Mouse (Mus musculus): ENCODE measurements around the gene Tmem259. TPM values are rescaled to one million over a fixed set of nuclear protein-coding genes. Genes with fewer than 3 reads are reported as not detected.

The Tmem259 gene
- polyA plus RNA-seq, 1 experiment from 2014 or later, result 15.6 TPM

DNA sequence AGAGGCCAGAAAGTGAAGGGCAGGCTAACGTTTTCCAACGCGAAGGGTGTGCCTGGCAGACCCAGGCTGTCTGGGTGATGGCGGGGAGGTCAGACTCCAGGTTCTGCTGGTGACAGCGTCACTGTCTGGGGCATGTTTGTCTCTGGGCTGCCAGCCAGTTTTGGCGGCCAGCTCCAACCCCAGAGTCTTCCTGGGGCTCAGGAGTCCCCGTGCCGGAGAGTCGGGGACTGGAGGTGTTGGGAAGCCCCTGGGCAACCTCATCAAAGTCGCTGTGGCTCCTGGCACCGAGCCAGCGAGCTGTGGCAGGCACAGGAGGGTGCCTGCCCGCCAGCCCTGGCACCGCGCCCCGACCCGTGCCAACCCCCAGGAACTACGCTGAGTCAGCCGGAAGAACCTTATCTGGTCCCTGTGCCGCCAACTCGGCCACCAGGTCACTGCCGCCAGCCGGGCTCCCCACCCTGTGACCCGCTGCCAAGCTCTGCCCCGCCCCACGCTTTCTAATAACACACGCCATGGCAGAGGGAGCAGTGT, 47.2 kb downstream of the Tmem259 start:
- 66% methylated on average over 27 of the region's 27 CpGs for WGBS
- Histone ChIP-seq H3K36me3 (ENCODE audit: control insufficient read depth, insufficient read depth, low read length) (peaks cover 33% of the 10 kb centered on the region), H3K27ac (ENCODE audit: low read length) (peak overlapping the region; percentile 52; the same call in 1 of the 2 replicates), H3K4me1 (ENCODE audit: control insufficient read depth, insufficient read depth, low read length) (peaks cover 43% of the 10 kb centered on the region), H3K4me2 (replicated peaks; ENCODE audit: low read depth, low read length) (no peak overlapping the region), H3K27me3 (ENCODE audit: control insufficient read depth, insufficient read depth, low read length) (no peaks in the 10 kb centered on the region), H3K4me3 (ENCODE audit: low read depth, low read length) (no peak overlapping the region), H3K9ac (replicated peaks; ENCODE audit: low read depth, low read length) (no peak overlapping the region), H3K9me3 (ENCODE audit: control insufficient read depth, low read depth, low read length) (no peaks in the 10 kb centered on the region)
- no peak; the same call in 1 of the 2 replicates for ATAC-seq (ENCODE audit: insufficient number of reproducible peaks, insufficient read depth, low FRiP score, low read depth)

DNA sequence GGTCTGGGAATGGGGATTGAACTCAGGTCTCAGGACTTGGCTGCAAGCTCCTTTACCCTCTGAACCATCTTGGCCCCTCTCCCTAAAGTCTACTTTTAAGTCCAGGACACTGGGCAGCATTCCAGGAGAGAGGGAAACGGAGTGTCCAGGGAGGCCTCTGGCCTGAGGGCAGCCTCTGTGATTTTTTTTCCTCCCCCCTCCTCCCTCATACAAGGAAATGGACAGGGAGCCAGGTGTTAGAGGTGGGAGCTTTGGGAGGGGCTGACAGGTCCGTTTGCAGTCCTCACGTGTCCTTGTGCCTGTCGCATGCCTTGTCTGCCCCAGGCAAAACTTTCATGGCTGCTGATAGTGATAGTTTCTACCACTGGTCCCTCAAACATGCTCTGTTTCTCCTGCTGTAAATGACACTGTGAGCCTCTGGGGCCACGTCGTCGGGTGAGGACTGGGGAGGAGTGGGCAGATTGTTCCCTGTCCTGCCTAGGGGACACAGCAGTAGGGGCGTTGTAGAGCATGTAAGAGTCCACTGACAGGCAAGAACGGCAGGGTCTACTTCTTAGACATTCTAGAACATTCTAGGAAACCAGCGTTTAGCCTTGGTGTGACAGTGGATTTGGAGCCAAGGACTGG, 47.7 kb downstream of the Tmem259 start:
- Histone ChIP-seq H3K4me1 (ENCODE audit: control insufficient read depth, insufficient read depth, low read length) (peaks cover 47% of the 10 kb centered on the region), H3K9ac (replicated peaks; ENCODE audit: low read depth, low read length) (no peak overlapping the region)

DNA sequence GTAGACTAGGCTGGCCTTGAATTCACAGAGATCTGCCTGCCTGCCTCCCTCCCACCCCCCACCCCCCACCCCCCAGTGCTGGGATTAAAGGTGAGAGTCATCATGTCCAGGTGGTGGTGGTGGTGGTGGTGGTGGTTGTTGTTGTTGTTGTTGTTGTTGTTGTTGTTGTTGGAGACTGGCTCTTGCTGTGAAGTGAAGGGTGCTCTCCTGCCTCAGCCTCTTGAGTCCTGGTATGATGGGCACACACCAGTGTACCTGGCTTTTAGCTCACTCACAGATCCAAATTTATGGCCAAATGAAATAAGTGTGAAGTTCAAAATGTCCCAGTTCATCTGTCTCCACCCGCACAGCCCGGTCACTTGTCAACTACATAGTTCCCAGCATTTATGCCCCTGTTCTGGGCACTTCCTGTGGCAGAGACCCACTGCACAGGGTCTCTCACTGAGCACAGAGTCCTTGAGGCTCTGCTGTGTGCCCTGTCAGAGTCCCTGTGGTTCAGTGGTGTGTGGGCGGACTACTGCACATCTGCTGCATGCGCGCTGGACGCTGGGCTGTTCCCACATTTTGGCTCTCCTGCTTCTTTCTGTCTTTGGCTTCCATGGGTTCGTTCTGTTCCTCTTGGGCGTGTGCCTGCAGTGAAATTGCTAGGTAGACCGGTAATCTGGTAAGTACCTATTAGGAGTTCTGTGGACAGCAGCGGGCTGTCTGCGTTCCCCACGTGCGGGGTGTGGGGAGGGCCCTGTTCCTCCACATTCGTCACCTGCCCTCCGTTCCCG, 49.1 kb downstream of the Tmem259 start:
- no peak overlapping the region for H3K4me3 ChIP-seq (ENCODE audit: low read depth, low read length)

More for the DNA sequence above, 47.7 kb downstream of the Tmem259 start:
- no peaks in the 10 kb centered on the region for H3K9me3 ChIP-seq (ENCODE audit: control insufficient read depth, low read depth, low read length)
- H3K4me2 ChIP-seq (replicated peaks; ENCODE audit: low read depth, low read length), result no peak overlapping the region
- no peak for ATAC-seq (ENCODE audit: insufficient number of reproducible peaks, insufficient read depth, low FRiP score, low read depth)
- H3K27ac ChIP-seq (ENCODE audit: low read length), result peak overlapping the region; percentile 52; the same call in 1 of the 2 replicates
- H3K4me3 ChIP-seq (ENCODE audit: low read depth, low read length), result no peak overlapping the region
- H3K36me3 ChIP-seq (ENCODE audit: control insufficient read depth, insufficient read depth, low read length), result peaks cover 36% of the 10 kb centered on the region
- 64% methylated on average over 10 of the region's 10 CpGs for WGBS
- H3K27me3 ChIP-seq (ENCODE audit: control insufficient read depth, insufficient read depth, low read length), result no peaks in the 10 kb centered on the region

DNA sequence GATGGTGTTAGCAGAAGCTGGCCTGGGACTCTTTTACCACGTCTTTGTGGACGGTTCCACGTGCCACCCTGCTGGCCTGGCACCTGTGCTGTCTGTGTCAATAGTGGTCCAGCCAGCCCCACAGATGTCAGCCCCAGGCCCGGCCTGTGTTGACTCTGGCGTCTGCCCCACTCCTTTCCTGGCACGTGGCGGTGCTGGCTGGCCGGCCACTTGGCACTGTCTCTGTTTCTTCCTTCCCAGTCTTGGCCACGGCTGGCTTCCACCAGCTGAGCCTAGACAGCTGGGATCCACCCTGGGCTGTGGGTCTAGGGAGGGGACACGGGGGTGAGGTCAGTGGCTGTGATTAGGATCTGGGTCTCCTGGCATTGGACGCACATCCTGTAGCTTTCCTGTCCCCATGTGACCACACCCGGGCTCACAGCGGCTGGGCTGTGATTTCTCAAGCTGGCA, 49.8 kb downstream of the Tmem259 start:
- Histone ChIP-seq H3K36me3 (ENCODE audit: control insufficient read depth, insufficient read depth, low read length) (peaks cover 37% of the 10 kb centered on the region), H3K27me3 (ENCODE audit: control insufficient read depth, insufficient read depth, low read length) (no peaks in the 10 kb centered on the region), H3K9me3 (ENCODE audit: control insufficient read depth, low read depth, low read length) (no peaks in the 10 kb centered on the region), H3K4me3 (ENCODE audit: low read depth, low read length) (no peak overlapping the region), H3K4me2 (replicated peaks; ENCODE audit: low read depth, low read length) (no peak overlapping the region), H3K4me1 (ENCODE audit: control insufficient read depth, insufficient read depth, low read length) (peaks cover 52% of the 10 kb centered on the region), H3K9ac (replicated peaks; ENCODE audit: low read depth, low read length) (0 out of 2 replicates have a peak overlapping the region, but pooled peaks have one; percentile 1), H3K27ac (ENCODE audit: low read length) (0 out of 2 replicates have a peak overlapping the region, but pooled peaks have one; percentile 55)
- no peak for ATAC-seq (ENCODE audit: insufficient number of reproducible peaks, insufficient read depth, low FRiP score, low read depth)
- WGBS, result 59% methylated on average over 13 of the region's 13 CpGs

More for the DNA sequence above, 49.1 kb downstream of the Tmem259 start:
- peaks cover 48% of the 10 kb centered on the region for H3K4me1 ChIP-seq (ENCODE audit: control insufficient read depth, insufficient read depth, low read length)
- H3K27me3 ChIP-seq (ENCODE audit: control insufficient read depth, insufficient read depth, low read length), result no peaks in the 10 kb centered on the region
- H3K9me3 ChIP-seq (ENCODE audit: control insufficient read depth, low read depth, low read length), result no peaks in the 10 kb centered on the region
- no peak overlapping the region for H3K9ac ChIP-seq (replicated peaks; ENCODE audit: low read depth, low read length)
- ATAC-seq (ENCODE audit: insufficient number of reproducible peaks, insufficient read depth, low FRiP score, low read depth), result no peak
- 83% methylated on average over 16 of the region's 16 CpGs for WGBS
- no peak overlapping the region for H3K4me2 ChIP-seq (replicated peaks; ENCODE audit: low read depth, low read length)
- peaks cover 37% of the 10 kb centered on the region for H3K36me3 ChIP-seq (ENCODE audit: control insufficient read depth, insufficient read depth, low read length)
- H3K27ac ChIP-seq (ENCODE audit: low read length), result no peak overlapping the region

DNA sequence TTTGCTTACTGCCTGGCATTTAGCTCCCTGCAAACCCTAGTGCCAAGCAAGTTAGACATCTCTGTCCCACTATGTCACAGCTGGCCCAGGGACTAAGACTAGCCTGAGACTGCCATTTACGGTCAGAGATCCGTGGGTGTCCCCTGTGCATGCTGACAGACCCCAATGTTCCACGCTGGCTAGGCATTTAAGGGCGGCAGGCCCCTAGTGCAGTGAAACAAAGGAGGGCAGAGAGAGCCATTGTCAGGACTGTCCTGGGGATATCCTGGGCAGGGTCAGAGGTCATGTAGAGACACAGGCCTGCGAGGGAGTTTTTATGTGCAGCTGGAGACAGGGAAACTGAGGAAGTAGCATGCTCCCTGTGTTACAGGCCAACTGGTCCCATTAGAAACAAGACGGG, 50.3 kb downstream of the Tmem259 start:
- Histone ChIP-seq H3K9me3 (ENCODE audit: control insufficient read depth, low read depth, low read length) (no peaks in the 10 kb centered on the region), H3K27ac (ENCODE audit: low read length) (0 out of 2 replicates have a peak overlapping the region, but pooled peaks have one; percentile 55), H3K4me1 (ENCODE audit: control insufficient read depth, insufficient read depth, low read length) (peaks cover 57% of the 10 kb centered on the region), H3K4me3 (ENCODE audit: low read depth, low read length) (no peak overlapping the region), H3K27me3 (ENCODE audit: control insufficient read depth, insufficient read depth, low read length) (no peaks in the 10 kb centered on the region), H3K9ac (replicated peaks; ENCODE audit: low read depth, low read length) (no peak overlapping the region), H3K36me3 (ENCODE audit: control insufficient read depth, insufficient read depth, low read length) (peaks cover 35% of the 10 kb centered on the region), H3K4me2 (replicated peaks; ENCODE audit: low read depth, low read length) (no peak overlapping the region)
- no peak for ATAC-seq (ENCODE audit: insufficient number of reproducible peaks, insufficient read depth, low FRiP score, low read depth)
- WGBS, result 73% methylated on average over 6 of the region's 6 CpGs

DNA sequence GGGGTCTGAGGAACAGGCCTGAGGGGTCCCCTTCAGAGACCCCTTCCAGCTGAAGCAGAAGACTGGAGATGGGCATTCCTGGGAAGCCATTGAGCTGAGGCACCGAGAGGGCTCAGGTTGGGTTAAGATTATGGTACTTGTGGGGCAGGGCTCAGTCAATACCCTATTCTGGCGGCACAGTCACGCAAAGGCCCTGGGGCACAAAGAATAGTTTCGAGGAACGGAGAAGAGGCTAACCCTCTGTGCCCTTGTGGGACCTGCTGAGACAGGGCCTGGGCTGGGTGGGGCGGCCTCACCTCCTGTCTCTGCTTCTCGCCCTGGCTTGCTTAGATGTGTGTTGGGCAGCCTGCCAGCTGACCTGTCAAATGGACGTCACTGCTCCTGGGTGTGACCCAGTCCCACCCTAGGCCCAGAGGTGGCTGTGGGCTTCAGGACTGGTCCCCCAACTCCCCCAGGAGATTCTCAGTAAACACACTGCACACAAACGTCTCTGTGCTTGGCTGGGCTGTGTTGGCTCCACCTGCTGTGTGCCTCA, 50.9 kb downstream of the Tmem259 start:
- Histone ChIP-seq H3K9me3 (ENCODE audit: control insufficient read depth, low read depth, low read length) (no peaks in the 10 kb centered on the region), H3K4me3 (ENCODE audit: low read depth, low read length) (no peak overlapping the region), H3K27ac (ENCODE audit: low read length) (peak overlapping the region; percentile 55; the same call in 1 of the 2 replicates), H3K36me3 (ENCODE audit: control insufficient read depth, insufficient read depth, low read length) (peaks cover 31% of the 10 kb centered on the region), H3K4me2 (replicated peaks; ENCODE audit: low read depth, low read length) (no peak overlapping the region), H3K4me1 (ENCODE audit: control insufficient read depth, insufficient read depth, low read length) (peaks cover 58% of the 10 kb centered on the region), H3K27me3 (ENCODE audit: control insufficient read depth, insufficient read depth, low read length) (no peaks in the 10 kb centered on the region), H3K9ac (replicated peaks; ENCODE audit: low read depth, low read length) (no peak overlapping the region)
- 60% methylated on average over 9 of the region's 9 CpGs for WGBS
- no peak for ATAC-seq (ENCODE audit: insufficient number of reproducible peaks, insufficient read depth, low FRiP score, low read depth)

DNA sequence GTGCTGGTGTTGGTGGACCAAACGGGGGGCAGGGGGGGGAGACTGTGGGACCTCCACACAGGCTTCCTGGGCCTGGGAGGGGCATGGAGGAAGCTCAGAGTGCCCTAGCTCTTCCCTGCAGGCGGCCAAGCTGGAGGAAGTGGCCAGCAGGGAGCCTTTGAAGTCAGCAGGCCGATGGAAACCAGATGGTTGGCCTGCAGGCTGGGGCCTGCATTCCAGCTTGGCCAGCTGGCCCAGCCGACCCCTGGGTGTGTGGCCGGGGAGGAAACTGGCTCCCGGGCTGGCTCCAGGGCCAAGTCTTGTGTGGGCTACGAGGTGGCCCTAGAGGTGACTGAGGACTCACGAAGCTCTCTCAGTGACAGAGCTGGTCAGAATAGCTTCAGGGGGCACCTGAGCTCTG, 51.4 kb downstream of the Tmem259 start:
- Histone ChIP-seq H3K9me3 (ENCODE audit: control insufficient read depth, low read depth, low read length) (no peaks in the 10 kb centered on the region), H3K4me1 (ENCODE audit: control insufficient read depth, insufficient read depth, low read length) (peaks cover 58% of the 10 kb centered on the region), H3K4me3 (ENCODE audit: low read depth, low read length) (no peak overlapping the region), H3K27me3 (ENCODE audit: control insufficient read depth, insufficient read depth, low read length) (no peaks in the 10 kb centered on the region), H3K36me3 (ENCODE audit: control insufficient read depth, insufficient read depth, low read length) (peaks cover 26% of the 10 kb centered on the region), H3K27ac (ENCODE audit: low read length) (peak overlapping the region; percentile 55; the same call in 1 of the 2 replicates), H3K4me2 (replicated peaks; ENCODE audit: low read depth, low read length) (no peak overlapping the region), H3K9ac (replicated peaks; ENCODE audit: low read depth, low read length) (no peak overlapping the region)
- ATAC-seq (ENCODE audit: insufficient number of reproducible peaks, insufficient read depth, low FRiP score, low read depth), result no peak; the same call in 1 of the 2 replicates
- WGBS, result 19% methylated on average over 8 of the region's 8 CpGs

DNA sequence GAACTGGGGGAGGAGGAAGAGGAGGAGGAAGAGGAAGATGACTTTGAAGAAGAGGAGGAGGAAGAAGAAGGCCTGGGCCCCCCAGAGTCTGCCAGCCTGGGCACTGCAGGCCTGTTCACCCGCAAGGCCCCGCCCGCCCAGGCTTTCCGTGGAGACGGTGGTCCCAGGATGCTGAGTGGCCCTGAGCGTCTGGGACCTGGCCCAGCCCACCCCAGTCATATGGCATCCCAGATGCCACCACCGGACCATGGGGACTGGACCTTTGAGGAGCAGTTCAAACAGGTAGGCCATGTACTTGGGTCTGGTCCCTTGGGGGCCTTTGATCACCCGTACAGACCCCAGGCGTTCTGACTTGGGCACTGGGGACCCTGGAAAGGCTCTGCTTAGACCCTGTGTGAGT, 52.3 kb downstream of the Tmem259 start:
- H3K27me3 ChIP-seq (ENCODE audit: control insufficient read depth, insufficient read depth, low read length), result no peaks in the 10 kb centered on the region
- no peak overlapping the region for H3K4me2 ChIP-seq (replicated peaks; ENCODE audit: low read depth, low read length)
- H3K9ac ChIP-seq (replicated peaks; ENCODE audit: low read depth, low read length), result no peak overlapping the region
- H3K36me3 ChIP-seq (ENCODE audit: control insufficient read depth, insufficient read depth, low read length), result peaks cover 22% of the 10 kb centered on the region
- ATAC-seq (ENCODE audit: insufficient number of reproducible peaks, insufficient read depth, low FRiP score, low read depth), result no peak
- H3K27ac ChIP-seq (ENCODE audit: low read length), result no peak overlapping the region
- peaks cover 52% of the 10 kb centered on the region for H3K4me1 ChIP-seq (ENCODE audit: control insufficient read depth, insufficient read depth, low read length)
- H3K9me3 ChIP-seq (ENCODE audit: control insufficient read depth, low read depth, low read length), result no peaks in the 10 kb centered on the region
- WGBS, result 82% methylated on average over 9 of the region's 9 CpGs
- H3K4me3 ChIP-seq (ENCODE audit: low read depth, low read length), result no peak overlapping the region

Data from stomach, embryonic 14.5 days (tissue).